Mouse (Mus musculus) midbrain, embryonic 14.5 days (tissue): ENCODE data around the gene Ggcx. TPM values are rescaled to one million over a fixed set of nuclear protein-coding genes. Genes with fewer than 3 reads are reported as not detected.
"Not testable (repeated sequence)": the region's sequence is repeated elsewhere in the genome, so short reads cannot be mapped to it uniquely, and the experiment has no call there.

ENCODE experiments used
- ATAC-seq: fragments of 200-750 bp; cut with Nextera tagmentation; 2 replicates; pipeline ENCODE4 v1.8.0; 2017; ENCODE audit warnings: moderate number of reproducible peaks, moderate library complexity; ENCODE audit not compliant: low FRiP score, low TSS enrichment
- DNase-seq: peaks from one replicate; pipeline ENCODE4 v3.0.0-alpha.2; 2015
- H3K27ac ChIP-seq: fragments of 300-500 bp; sonication (generic); replicated peaks from 2 replicates; pipeline ENCODE4 v1.5.1; 2014; ENCODE audit warnings: mild to moderate bottlenecking, low read depth, low read length, moderate library complexity
- H3K27me3 ChIP-seq: fragments of 300-500 bp; sonication (generic); 2 replicates; pipeline ENCODE4 v1.6.1; 2014; ENCODE audit warnings: low read length, control low read depth, mixed read lengths; ENCODE audit not compliant: control insufficient read depth, insufficient read depth
- H3K36me3 ChIP-seq: fragments of 300-500 bp; sonication (generic); 2 replicates; pipeline ENCODE4 v1.6.1; 2014; ENCODE audit warnings: low read length, control low read depth; ENCODE audit not compliant: control insufficient read depth, insufficient read depth
- H3K4me1 ChIP-seq: fragments of 300-500 bp; sonication (generic); 2 replicates; pipeline ENCODE4 v1.6.1; 2014; ENCODE audit warnings: mild to moderate bottlenecking, antibody characterized with exemption, low read length, control low read depth; ENCODE audit not compliant: control insufficient read depth, insufficient read depth
- H3K4me2 ChIP-seq: fragments of 300-500 bp; sonication (generic); 2 replicates; pipeline ENCODE4 v1.6.1; 2014; ENCODE audit warnings: mild to moderate bottlenecking, low read length, moderate library complexity
- H3K4me3 ChIP-seq: fragments of 300-500 bp; sonication (generic); replicated peaks from 2 replicates; pipeline ENCODE4 v1.5.1; 2014; ENCODE audit warnings: low read depth, low read length
- H3K9ac ChIP-seq: fragments of 300-500 bp; sonication (generic); replicated peaks from 2 replicates; pipeline ENCODE4 v1.6.1; 2014; ENCODE audit warnings: mild to moderate bottlenecking, low read length, moderate library complexity
- H3K9me3 ChIP-seq: fragments of 300-500 bp; sonication (generic); 2 replicates; pipeline ENCODE4 v1.6.1; 2016; ENCODE audit warnings: low read length, control low read depth, mixed read lengths; ENCODE audit not compliant: control insufficient read depth
- WGBS: fragments of 180-500 bp; shearing (Covaris S2); extraction: QIAGEN DNeasy Blood & Tissue Kit; methylation state at CpG from one replicate; pipeline ENCODE4 v1.1.7; 2014; 5-methylcytosine and 5-hydroxymethylcytosine counted together
- polyA plus RNA-seq: library from polyadenylated mRNA; unstranded; fragments of >200 nt; fragmentation: Nextera tagmentation; extraction: Ambion mirVana; gene quantifications from 2 replicates; pipeline ENCODE4 v1.2.1, GENCODE M21; 2014

Ggcx gene
- polyA plus RNA-seq, 1 experiment from 2014 or later, result 8.0 TPM

- Histone ChIP-seq H3K27me3 (no peaks in the 10 kb centered on the region), H3K9me3 (no peaks in the 10 kb centered on the region), H3K27ac (no peak overlapping the region), H3K36me3 (no peaks in the 10 kb centered on the region), H3K4me1 (no peaks in the 10 kb centered on the region), H3K9ac (no peak overlapping the region), H3K4me3 (no peak overlapping the region), H3K4me2 (no peak overlapping the region)
- DNase-seq, result no peak
- ATAC-seq, result no peak
- WGBS, result 61% methylated on average over 14 of the region's 14 CpGs
These were observed 59.3 kb downstream of the Ggcx start for GRCm38 (mm10) chr6:72473264-72474041.

GRCm38 (mm10) chr6:72475221-72475985 lies 61.3 kb downstream of the Ggcx start:
- ATAC-seq, result no peak

GRCm38 (mm10) chr6:72476836-72477235 lies 62.7 kb downstream of the Ggcx start:
- Histone ChIP-seq H3K4me1 (no peaks in the 10 kb centered on the region), H3K4me3 (no peak overlapping the region), H3K27me3 (no peaks in the 10 kb centered on the region), H3K4me2 (no peak overlapping the region), H3K36me3 (no peaks in the 10 kb centered on the region), H3K27ac (no peak overlapping the region), H3K9ac (no peak overlapping the region), H3K9me3 (no peaks in the 10 kb centered on the region)
- DNase-seq (no peak), ATAC-seq (no peak)
- 93% methylated on average over 5 of the region's 5 CpGs for WGBS

More at GRCm38 (mm10) chr6:72475221-72475985, 61.3 kb downstream of the Ggcx start:
- Histone ChIP-seq H3K4me2 (no peak overlapping the region), H3K4me1 (no peaks in the 10 kb centered on the region), H3K27ac (no peak overlapping the region), H3K36me3 (no peaks in the 10 kb centered on the region), H3K4me3 (no peak overlapping the region), H3K9ac (no peak overlapping the region), H3K27me3 (no peaks in the 10 kb centered on the region), H3K9me3 (no peaks in the 10 kb centered on the region)
- WGBS, result 91% methylated on average over 4 of the region's 4 CpGs
- no peak for DNase-seq

- no peaks in the 10 kb centered on the region for H3K9me3 ChIP-seq
- H3K9ac ChIP-seq, result no peak overlapping the region
- H3K4me3 ChIP-seq, result no peak overlapping the region
- no peaks in the 10 kb centered on the region for H3K4me1 ChIP-seq
- H3K27me3 ChIP-seq, result no peaks in the 10 kb centered on the region
- no peak overlapping the region for H3K27ac ChIP-seq
- 90% methylated on average over 3 of the region's 3 CpGs for WGBS
- ATAC-seq (no peak), DNase-seq (no peak)
- H3K36me3 ChIP-seq, result no peaks in the 10 kb centered on the region
- H3K4me2 ChIP-seq, result no peak overlapping the region
These were observed 63.5 kb downstream of the Ggcx start for GRCm38 (mm10) chr6:72477621-72478020.

GRCm38 (mm10) chr6:72478691-72479090 lies 64.6 kb downstream of the Ggcx start:
- not testable (repeated sequence) for H3K4me1 ChIP-seq, H3K36me3 ChIP-seq, H3K4me3 ChIP-seq, H3K27me3 ChIP-seq, H3K27ac ChIP-seq, ATAC-seq, H3K4me2 ChIP-seq, H3K9me3 ChIP-seq, DNase-seq, H3K9ac ChIP-seq
- 100% methylated on average over 3 of the region's 3 CpGs for WGBS

- no peaks in the 10 kb centered on the region for H3K36me3 ChIP-seq
- no peaks in the 10 kb centered on the region for H3K4me1 ChIP-seq
- no peak overlapping the region for H3K27ac ChIP-seq
- 91% methylated on average over 12 of the region's 12 CpGs for WGBS
- DNase-seq (no peak), ATAC-seq (no peak)
- no peaks in the 10 kb centered on the region for H3K27me3 ChIP-seq
- no peak overlapping the region for H3K9ac ChIP-seq
- no peaks in the 10 kb centered on the region for H3K9me3 ChIP-seq
- H3K4me2 ChIP-seq, result no peak overlapping the region
- no peak overlapping the region for H3K4me3 ChIP-seq
These were observed 65.7 kb downstream of the Ggcx start for GRCm38 (mm10) chr6:72479645-72480421.

GRCm38 (mm10) chr6:72480422-72480702 lies 66.3 kb downstream of the Ggcx start:
- H3K4me2 ChIP-seq, result no peak overlapping the region

More at GRCm38 (mm10) chr6:72480422-72480702, 66.3 kb downstream of the Ggcx start:
- no peak overlapping the region for H3K9ac ChIP-seq
- H3K27me3 ChIP-seq, result no peaks in the 10 kb centered on the region
- H3K27ac ChIP-seq, result no peak overlapping the region
- no peaks in the 10 kb centered on the region for H3K36me3 ChIP-seq
- WGBS, result 100% methylated on average over 2 of the region's 2 CpGs
- no peak for DNase-seq
- no peaks in the 10 kb centered on the region for H3K9me3 ChIP-seq
- no peaks in the 10 kb centered on the region for H3K4me1 ChIP-seq
- ATAC-seq, result no peak
- no peak overlapping the region for H3K4me3 ChIP-seq
